Mouse (Mus musculus): ENCODE data around the gene Tuba3b.

Gene Tuba3b

GRCm38 (mm10) chr6:145615666-145616210, at the start of gene Tuba3b:
TSS of gene Tuba3b (plus strand) at chr6:145615757.
- no peak for DNase-seq (ENCODE audit: low spot score)

GRCm38 (mm10) chr6:145567296-145567695, 48.3 kb upstream of the Tuba3b start:
- no peak for DNase-seq (ENCODE audit: low spot score)

GRCm38 (mm10) chr6:145567832-145568231, 47.7 kb upstream of the Tuba3b start:
- DNase-seq (ENCODE audit: low spot score): no peak

- no peak for DNase-seq (ENCODE audit: low spot score)
Measured at GRCm38 (mm10) chr6:145568701-145569100, 46.9 kb upstream of the Tuba3b start.

GRCm38 (mm10) chr6:145573250-145574013, 42.1 kb upstream of the Tuba3b start:
- no peak for DNase-seq (ENCODE audit: low spot score)

GRCm38 (mm10) chr6:145576762-145577161, 38.8 kb upstream of the Tuba3b start:
- no peak for DNase-seq (ENCODE audit: low spot score)

- peak; percentile 11 for DNase-seq (ENCODE audit: low spot score)
Measured at GRCm38 (mm10) chr6:145578457-145579185, 36.9 kb upstream of the Tuba3b start.

GRCm38 (mm10) chr6:145579761-145580160, 35.8 kb upstream of the Tuba3b start:
- DNase-seq (ENCODE audit: low spot score): no peak

- DNase-seq (ENCODE audit: low spot score): no peak
Measured at GRCm38 (mm10) chr6:145581366-145582170, 34.0 kb upstream of the Tuba3b start.

- DNase-seq (ENCODE audit: low spot score): no peak
Measured at GRCm38 (mm10) chr6:145585052-145585973, 30.2 kb upstream of the Tuba3b start.

- no peak for DNase-seq (ENCODE audit: low spot score)
Measured at GRCm38 (mm10) chr6:145590501-145591293, 24.9 kb upstream of the Tuba3b start.

GRCm38 (mm10) chr6:145591578-145591977, 24.0 kb upstream of the Tuba3b start:
- DNase-seq (ENCODE audit: low spot score): no peak

- no peak for DNase-seq (ENCODE audit: low spot score)
Measured at GRCm38 (mm10) chr6:145592036-145592435, 23.5 kb upstream of the Tuba3b start.

GRCm38 (mm10) chr6:145592531-145592998, 23.0 kb upstream of the Tuba3b start:
- no peak for DNase-seq (ENCODE audit: low spot score)

GRCm38 (mm10) chr6:145593991-145594390, 21.6 kb upstream of the Tuba3b start:
- no peak for DNase-seq (ENCODE audit: low spot score)

- no peak for DNase-seq (ENCODE audit: low spot score)
Measured at GRCm38 (mm10) chr6:145595905-145596304, 19.7 kb upstream of the Tuba3b start.

- peak; percentile 36 for DNase-seq (ENCODE audit: low spot score)
Measured at GRCm38 (mm10) chr6:145598794-145599555, 16.6 kb upstream of the Tuba3b start.

- DNase-seq (ENCODE audit: low spot score): no peak
Measured at GRCm38 (mm10) chr6:145604126-145604525, 11.4 kb upstream of the Tuba3b start.

GRCm38 (mm10) chr6:145604648-145605047, 10.9 kb upstream of the Tuba3b start:
- DNase-seq (ENCODE audit: low spot score): no peak

Data from embryo, embryonic 10 days (tissue).